Mouse (Mus musculus): ENCODE results near the gene Scgb2b24.

The Scgb2b24 gene

GRCm38 (mm10) chr7:33739212-33739611 lies at the start of gene Scgb2b24:
TSS of gene Scgb2b24 (minus strand) at chr7:33739312.
- DNase-seq = no peak

DNA sequence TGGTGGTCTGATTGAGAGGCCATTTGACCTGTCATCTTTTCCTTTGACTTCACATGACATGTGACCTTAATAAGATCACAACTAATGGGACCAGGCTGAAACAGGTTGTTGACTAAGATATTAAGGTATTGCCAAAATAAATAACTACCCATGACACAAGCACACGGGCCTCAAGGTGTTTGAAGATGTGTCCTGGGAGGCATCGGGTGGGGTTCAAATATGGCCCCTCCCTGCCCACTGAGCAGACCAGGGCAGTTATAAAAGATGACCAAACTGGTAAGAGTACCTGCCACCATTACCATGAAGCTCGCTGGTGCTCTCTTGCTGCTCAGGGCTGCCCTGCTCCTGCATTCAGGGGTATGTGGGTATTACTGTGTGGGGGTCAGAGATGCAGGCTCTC lies 4.4 kb upstream of the Scgb2b24 start, which contains the start of gene Scgb1b24:
Scgb1b24 (plus strand) TSS at position 301 of the 400 bp plus-strand sequence.
- DNase-seq = no peak

DNA sequence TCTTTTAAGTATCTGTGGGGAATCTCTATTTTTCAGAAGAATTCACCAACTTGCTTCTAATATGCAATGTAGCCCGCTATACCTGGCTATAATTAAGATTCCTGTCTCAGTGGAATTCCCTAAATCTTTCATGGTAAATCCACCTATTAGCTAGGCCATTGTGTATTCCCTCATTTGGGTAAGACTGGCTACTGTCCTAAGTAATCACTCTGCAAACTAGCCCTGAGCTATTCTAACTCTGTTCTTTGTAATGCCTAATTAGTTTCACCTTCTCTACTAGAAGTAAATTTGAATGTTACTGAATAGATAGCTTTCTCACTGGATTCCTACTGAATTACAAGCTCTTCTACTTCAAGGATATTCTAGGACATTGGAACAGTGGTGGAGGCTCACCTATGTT lies 49.2 kb downstream of the Scgb2b24 start:
- DNase-seq = no peak

Data from layer of hippocampus, adult 9-11 months (tissue).